Mouse (Mus musculus) heart, postnatal 0 days (tissue): Measurements from ENCODE around the gene Prrc2a.

Source experiments
- CTCF ChIP-seq: IDR thresholded peaks from 2 replicates; pipeline ENCODE4 v1.5.1; 2016; ENCODE audit warnings: antibody characterized with exemption, control low read depth, low read depth
- EP300 ChIP-seq: IDR thresholded peaks from 2 replicates; pipeline ENCODE4 v1.6.1; 2016; ENCODE audit warnings: antibody characterized with exemption, low read depth

DNA sequence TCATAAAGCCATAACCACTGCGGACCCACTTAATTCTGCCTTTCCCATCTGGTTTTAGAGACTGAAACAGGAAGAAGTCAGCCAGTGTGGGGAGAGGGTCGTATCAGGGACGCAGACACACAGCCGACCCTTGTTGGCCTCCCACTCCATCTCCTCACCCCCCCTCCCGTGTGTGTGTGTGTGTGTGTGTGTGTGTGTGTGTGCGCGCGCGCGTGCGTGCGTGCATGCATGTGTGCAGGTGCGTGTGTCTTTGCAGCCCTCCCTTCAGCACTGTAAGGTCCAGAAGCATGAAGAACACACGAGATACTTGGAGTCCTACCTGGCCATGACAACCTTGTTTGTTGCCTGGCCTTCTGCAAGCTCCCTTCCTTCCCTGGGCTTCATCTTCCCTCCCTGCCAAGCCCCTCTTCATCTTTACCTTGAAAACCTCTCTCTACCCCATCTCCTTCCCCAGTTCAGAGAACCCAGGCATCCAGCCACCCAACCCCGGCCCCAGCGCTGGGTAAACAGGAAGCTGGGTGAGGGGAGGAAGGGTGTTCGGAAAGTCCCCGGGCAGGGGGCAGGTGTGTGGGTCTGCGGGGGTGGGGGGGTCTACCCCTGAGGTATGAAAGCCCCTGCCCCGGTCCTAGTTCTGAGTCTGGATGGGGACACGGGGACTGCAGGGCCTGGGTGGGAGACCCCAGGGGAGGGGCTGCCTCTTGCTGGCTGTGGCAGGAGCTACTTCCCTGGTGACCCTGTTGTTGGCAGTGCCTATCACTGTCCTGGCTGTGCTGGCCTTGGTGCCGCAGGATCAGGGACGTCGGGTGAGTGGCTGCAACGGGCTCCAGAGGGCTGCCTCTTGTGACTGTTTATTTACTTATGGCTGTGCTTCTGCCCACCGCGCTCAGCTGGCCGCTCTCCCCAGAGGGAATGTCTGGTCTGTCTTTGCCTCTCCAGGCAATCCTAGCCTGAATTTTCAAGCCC, 29.5 kb upstream of the Prrc2a start, which contains the start of gene Ltb:
- no peak for TF ChIP-seq CTCF
- no peak for TF ChIP-seq EP300
